In genomic region chr7:34629702-34630210, GRCm38 (mm10) we compare ENCODE assay signal across 8 mouse cellular contexts. TPM values are rescaled to one million over a fixed set of nuclear protein-coding genes. Genes with fewer than 3 reads are reported as not detected.
A peak's percentile ranks its signal among the peaks of the same experiment; 100 is the strongest.
DNase-seq lines count a peak whose midpoint lies in the region; ATAC-seq lines count a peak whose summit lies in the region.
"Had no signal": no experiment of that assay in that cellular context is flagged by ENCODE, and none has a peak within 500 bp of the region (broad histone marks: within the 10 kb centered on the region; RNA-seq: fewer than 3 reads in every experiment).

No protein-coding gene starts in this region.

- H3K27me3 ChIP-seq in forebrain, embryonic 14.5 days (replicated peaks; ENCODE audit: control insufficient read depth, insufficient read depth, low read length), result no peaks in the 10 kb centered on the region
- H3K27me3 ChIP-seq in limb, embryonic 10.5 days (ENCODE audit: low read depth, poor library complexity, severe bottlenecking), result no peaks in the 10 kb centered on the region
- no peaks in the 10 kb centered on the region for H3K27me3 ChIP-seq in stomach, embryonic 16.5 days (ENCODE audit: control insufficient read depth, insufficient read depth, low read length)

- H3K27ac ChIP-seq in forebrain, embryonic 14.5 days (ENCODE audit: low read depth, low read length), result peak overlapping the region; percentile 69; the same call in 1 of the 2 replicates
- peak overlapping the region; percentile 91 for H3K27ac ChIP-seq in limb, embryonic 10.5 days
- H3K27ac ChIP-seq in stomach, embryonic 16.5 days (ENCODE audit: low read length), result peak overlapping the region; percentile 93
- H3K27ac ChIP-seq: macrophage had no signal

- no peaks in the 10 kb centered on the region for H3K9me3 ChIP-seq in forebrain, embryonic 14.5 days (replicated peaks; ENCODE audit: control insufficient read depth, low read length)
- H3K9me3 ChIP-seq in limb, embryonic 10.5 days (replicated peaks), result no peaks in the 10 kb centered on the region
- H3K9me3 ChIP-seq in stomach, embryonic 16.5 days (replicated peaks; ENCODE audit: control insufficient read depth, low read length), result no peaks in the 10 kb centered on the region

- DNase-seq in ovary, adult 18-20 months (ENCODE audit: low spot score), result peak; percentile 19
- no peak for DNase-seq in ovary, postnatal 14 days (ENCODE audit: low spot score)
- peak; percentile 67 for DNase-seq in forebrain, embryonic 14.5 days (ENCODE audit: low spot score)
- no peak for DNase-seq in limb, embryonic 10.5 days (ENCODE audit: low spot score)
- DNase-seq in left cerebral cortex, postnatal 4 days, result no peak
- DNase-seq in spleen, postnatal 14 days (ENCODE audit: low spot score in 2 of 2), result no peak

- intact Hi-C loops in left cerebral cortex, postnatal 4 days (cut with DNase I), result no loop called here

- no peaks in the 10 kb centered on the region for H3K36me3 ChIP-seq in forebrain, embryonic 14.5 days (ENCODE audit: control insufficient read depth, insufficient read depth, low read length)
- no peaks in the 10 kb centered on the region for H3K36me3 ChIP-seq in limb, embryonic 10.5 days
- no peaks in the 10 kb centered on the region for H3K36me3 ChIP-seq in stomach, embryonic 16.5 days (ENCODE audit: control insufficient read depth, insufficient read depth, low read length)

- ATAC-seq in forebrain, embryonic 14.5 days, result peak; percentile 8; the same call in 1 of the 2 replicates
- 0 out of 2 replicates have a peak, but pooled peaks have one; percentile 2 for ATAC-seq in stomach, embryonic 16.5 days (ENCODE audit: insufficient read depth, low FRiP score)

- peaks cover 13% of the 10 kb centered on the region for H3K4me1 ChIP-seq in forebrain, embryonic 14.5 days (ENCODE audit: control insufficient read depth, insufficient read depth, low read length)
- peaks cover 19% of the 10 kb centered on the region for H3K4me1 ChIP-seq in limb, embryonic 10.5 days
- peaks cover 7% of the 10 kb centered on the region; the same call in 1 of the 2 replicates for H3K4me1 ChIP-seq in stomach, embryonic 16.5 days (ENCODE audit: control insufficient read depth, insufficient read depth, low read length)

- WGBS in forebrain, embryonic 14.5 days, result 34% methylated on average over 8 of the region's 8 CpGs
- WGBS in limb, embryonic 10.5 days, result 34% methylated on average over 8 of the region's 8 CpGs
- WGBS in stomach, embryonic 16.5 days, result 36% methylated on average over 8 of the region's 8 CpGs

- peak overlapping the region; percentile 61 for H3K4me2 ChIP-seq in forebrain, embryonic 14.5 days (ENCODE audit: low read length)
- H3K4me2 ChIP-seq in stomach, embryonic 16.5 days (ENCODE audit: low read depth, low read length), result peak overlapping the region; percentile 74

- H3K4me3 ChIP-seq in forebrain, embryonic 14.5 days (ENCODE audit: low read depth, low read length), result peak overlapping the region; percentile 30
- H3K4me3 ChIP-seq in limb, embryonic 10.5 days, result peak overlapping the region; percentile 58
- peak overlapping the region; percentile 49 for H3K4me3 ChIP-seq in stomach, embryonic 16.5 days (replicated peaks; ENCODE audit: low read length)

- peak overlapping the region; percentile 54 for H3K9ac ChIP-seq in forebrain, embryonic 14.5 days (ENCODE audit: low read length)
- H3K9ac ChIP-seq in stomach, embryonic 16.5 days (ENCODE audit: low read length), result peak overlapping the region; percentile 75

RNA-seq across cellular contexts. Expression of gene Kctd15, which starts 26.8 kb away (rescaled TPM):
- 13.9 and 16.0 TPM in 2 replicates for polyA plus RNA-seq in forebrain, embryonic 14.5 days (2014; fragmentation: Nextera tagmentation; extraction: Ambion mirVana)
- polyA plus RNA-seq in limb, embryonic 10.5 days (2016; fragmentation: Nextera tagmentation; extraction: Ambion mirVana), result 69.0 and 72.2 TPM in 2 replicates
- 18.5 and 26.0 TPM in 2 replicates for polyA plus RNA-seq in stomach, embryonic 16.5 days (2015; fragmentation: Nextera tagmentation; extraction: Ambion mirVana)
- total RNA-seq in left cerebral cortex, postnatal 4 days (2021), result 10 to 100 TPM; 41.6 to 47.3 TPM
- polyA plus RNA-seq: macrophage had no signal

Comparison
In these comparisons a context has a peak if more than half of its experiments do, and no peak if none do; other contexts are left out.
1. DNase-seq: peak in ovary, adult 18-20 months (single experiment) and forebrain, embryonic 14.5 days (single experiment); none in ovary, postnatal 14 days (single experiment), limb, embryonic 10.5 days (single experiment), left cerebral cortex, postnatal 4 days (single experiment) and spleen, postnatal 14 days (0 of 2).
2. Peak in every context shown above with its lines, with median percentiles within 50 percentile points of each other: H3K27ac ChIP-seq and H3K4me3 ChIP-seq.